Mouse (Mus musculus) neural tube, embryonic 15.5 days (tissue): ENCODE measurements around the gene Pstpip1. TPM values are rescaled to one million over a fixed set of nuclear protein-coding genes. Genes with fewer than 3 reads are reported as not detected.

Experiments
- ATAC-seq: fragments of 200-750 bp; cut with Nextera tagmentation; 2 replicates; pipeline ENCODE4 v1.8.0; 2017; ENCODE audit warnings: mild to moderate bottlenecking, moderate TSS enrichment, moderate library complexity; ENCODE audit not compliant: low FRiP score
- H3K27ac ChIP-seq: fragments of 300-500 bp; sonication (generic); replicated peaks from 2 replicates; pipeline ENCODE4 v1.5.1; 2015; ENCODE audit warnings: mild to moderate bottlenecking, inconsistent platforms
- H3K27me3 ChIP-seq: fragments of 300-500 bp; sonication (generic); replicated peaks from 2 replicates; pipeline ENCODE4 v1.6.1; 2015; ENCODE audit warnings: inconsistent platforms
- H3K36me3 ChIP-seq: fragments of 300-500 bp; sonication (generic); 2 replicates; pipeline ENCODE4 v1.6.1; 2015; ENCODE audit warnings: inconsistent platforms
- H3K4me1 ChIP-seq: fragments of 300-500 bp; sonication (generic); 2 replicates; pipeline ENCODE4 v1.6.1; 2015; ENCODE audit warnings: inconsistent platforms
- H3K4me2 ChIP-seq: fragments of 300-500 bp; sonication (generic); 2 replicates; pipeline ENCODE4 v1.6.1; 2015; ENCODE audit warnings: inconsistent platforms, mild to moderate bottlenecking, moderate library complexity
- H3K4me3 ChIP-seq: fragments of 300-500 bp; sonication (generic); replicated peaks from 2 replicates; pipeline ENCODE4 v1.5.1; 2015; ENCODE audit warnings: mild to moderate bottlenecking, inconsistent platforms
- H3K9ac ChIP-seq: fragments of 300-500 bp; sonication (generic); replicated peaks from 2 replicates; pipeline ENCODE4 v1.6.1; 2015; ENCODE audit warnings: mild to moderate bottlenecking, inconsistent platforms
- H3K9me3 ChIP-seq: fragments of 300-500 bp; sonication (generic); replicated peaks from 2 replicates; pipeline ENCODE4 v1.6.1; 2016; ENCODE audit warnings: inconsistent platforms
- WGBS: fragments of 180-500 bp; shearing (Covaris S2); methylation state at CpG from one replicate; pipeline ENCODE4 v1.1.7; 2015; ENCODE audit warnings: mixed read lengths; 5-methylcytosine and 5-hydroxymethylcytosine counted together
- polyA plus RNA-seq: library from polyadenylated mRNA; unstranded; fragments of >200 nt; fragmentation: Nextera tagmentation; extraction: Ambion mirVana; gene quantifications from 2 replicates; pipeline ENCODE4 v1.2.1, GENCODE M21; 2015

Gene Pstpip1
- polyA plus RNA-seq, 1 experiment from 2014 or later: 0.84 TPM

GRCm38 (mm10) chr9:56107527-56107926, 17.8 kb downstream of the Pstpip1 start:
- Histone ChIP-seq H3K4me3 (no peak overlapping the region), H3K36me3 (no peaks in the 10 kb centered on the region), H3K4me1 (no peaks in the 10 kb centered on the region), H3K4me2 (no peak overlapping the region), H3K9ac (no peak overlapping the region), H3K9me3 (no peaks in the 10 kb centered on the region), H3K27me3 (no peaks in the 10 kb centered on the region), H3K27ac (no peak overlapping the region)
- 78% methylated on average over 6 of the region's 6 CpGs for WGBS
- ATAC-seq: no peak

GRCm38 (mm10) chr9:56108174-56108573, 18.4 kb downstream of the Pstpip1 start:
- no peak for ATAC-seq
- 84% methylated on average over 5 of the region's 5 CpGs for WGBS
- H3K4me1 ChIP-seq: no peaks in the 10 kb centered on the region

GRCm38 (mm10) chr9:56118091-56118490, 28.3 kb downstream of the Pstpip1 start:
- H3K36me3 ChIP-seq: no peaks in the 10 kb centered on the region
- ATAC-seq: no peak
- peak overlapping the region; percentile 75 for H3K4me2 ChIP-seq
- no peak overlapping the region for H3K27ac ChIP-seq
- H3K9ac ChIP-seq: no peak overlapping the region
- peaks cover 18% of the 10 kb centered on the region for H3K4me1 ChIP-seq
- no peaks in the 10 kb centered on the region for H3K27me3 ChIP-seq
- no peak overlapping the region for H3K4me3 ChIP-seq
- WGBS: 86% methylated on average over 5 of the region's 5 CpGs
- H3K9me3 ChIP-seq: no peaks in the 10 kb centered on the region

More at GRCm38 (mm10) chr9:56108174-56108573, 18.4 kb downstream of the Pstpip1 start:
- Histone ChIP-seq H3K27me3 (no peaks in the 10 kb centered on the region), H3K9me3 (no peaks in the 10 kb centered on the region), H3K4me2 (no peak overlapping the region), H3K27ac (no peak overlapping the region), H3K4me3 (no peak overlapping the region), H3K36me3 (no peaks in the 10 kb centered on the region), H3K9ac (no peak overlapping the region)

- peak; percentile 62 for ATAC-seq
- Histone ChIP-seq H3K36me3 (no peaks in the 10 kb centered on the region), H3K9me3 (no peaks in the 10 kb centered on the region), H3K27ac (no peak overlapping the region), H3K4me2 (peak overlapping the region; percentile 75), H3K4me3 (peak overlapping the region; percentile 36), H3K4me1 (peaks cover 18% of the 10 kb centered on the region), H3K27me3 (no peaks in the 10 kb centered on the region), H3K9ac (peak overlapping the region; percentile 48; the same call in 1 of the 2 replicates)
- 3% methylated on average over 14 of the region's 14 CpGs for WGBS
Measured at GRCm38 (mm10) chr9:56118582-56118981, 28.8 kb downstream of the Pstpip1 start.

- no peaks in the 10 kb centered on the region for H3K36me3 ChIP-seq
- 74% methylated on average over 2 of the region's 2 CpGs for WGBS
- peaks cover 18% of the 10 kb centered on the region for H3K4me1 ChIP-seq
- no peak overlapping the region for H3K9ac ChIP-seq
- no peaks in the 10 kb centered on the region for H3K9me3 ChIP-seq
- H3K27me3 ChIP-seq: no peaks in the 10 kb centered on the region
- no peak overlapping the region for H3K4me2 ChIP-seq
- H3K4me3 ChIP-seq: no peak overlapping the region
- ATAC-seq: no peak
- H3K27ac ChIP-seq: no peak overlapping the region
Measured at GRCm38 (mm10) chr9:56119651-56120050, 29.9 kb downstream of the Pstpip1 start.

GRCm38 (mm10) chr9:56121097-56121496, 31.3 kb downstream of the Pstpip1 start:
- Histone ChIP-seq H3K9me3 (no peaks in the 10 kb centered on the region), H3K9ac (no peak overlapping the region), H3K4me3 (no peak overlapping the region), H3K4me1 (peaks cover 18% of the 10 kb centered on the region), H3K27ac (no peak overlapping the region), H3K4me2 (peak overlapping the region; percentile 31; the same call in 1 of the 2 replicates), H3K36me3 (no peaks in the 10 kb centered on the region), H3K27me3 (no peaks in the 10 kb centered on the region)
- ATAC-seq: peak; percentile 51; the same call in 1 of the 2 replicates
- WGBS: 22% methylated on average over 7 of the region's 7 CpGs

GRCm38 (mm10) chr9:56122973-56123372, 33.2 kb downstream of the Pstpip1 start:
- H3K27me3 ChIP-seq: no peaks in the 10 kb centered on the region
- H3K9me3 ChIP-seq: no peaks in the 10 kb centered on the region
- ATAC-seq: no peak
- peaks cover 18% of the 10 kb centered on the region for H3K4me1 ChIP-seq
- no peak overlapping the region for H3K4me3 ChIP-seq
- no peak overlapping the region for H3K27ac ChIP-seq
- peaks cover 11% of the 10 kb centered on the region; the same call in 1 of the 2 replicates for H3K36me3 ChIP-seq
- no peak overlapping the region for H3K4me2 ChIP-seq
- no peak overlapping the region for H3K9ac ChIP-seq
- WGBS: 56% methylated on average over 8 of the region's 8 CpGs

GRCm38 (mm10) chr9:56123613-56124012, 33.9 kb downstream of the Pstpip1 start:
- no peak overlapping the region for H3K9ac ChIP-seq
- H3K27ac ChIP-seq: no peak overlapping the region
- no peaks in the 10 kb centered on the region for H3K9me3 ChIP-seq
- no peak overlapping the region for H3K4me3 ChIP-seq
- 88% methylated on average over 7 of the region's 7 CpGs for WGBS
- no peak for ATAC-seq
- H3K4me2 ChIP-seq: no peak overlapping the region
- peaks cover 11% of the 10 kb centered on the region; the same call in 1 of the 2 replicates for H3K36me3 ChIP-seq
- H3K27me3 ChIP-seq: no peaks in the 10 kb centered on the region
- H3K4me1 ChIP-seq: peaks cover 14% of the 10 kb centered on the region

- Histone ChIP-seq H3K4me1 (peaks cover 7% of the 10 kb centered on the region; the same call in 1 of the 2 replicates), H3K4me2 (no peak overlapping the region), H3K9ac (no peak overlapping the region), H3K4me3 (no peak overlapping the region), H3K9me3 (no peaks in the 10 kb centered on the region), H3K36me3 (peaks cover 16% of the 10 kb centered on the region; the same call in 1 of the 2 replicates), H3K27ac (no peak overlapping the region), H3K27me3 (no peaks in the 10 kb centered on the region)
- 32% methylated on average over 11 of the region's 11 CpGs for WGBS
- ATAC-seq: no peak
Measured at GRCm38 (mm10) chr9:56124561-56124960, 34.8 kb downstream of the Pstpip1 start.

- 89% methylated on average over 16 of the region's 16 CpGs for WGBS
- Histone ChIP-seq H3K9me3 (no peaks in the 10 kb centered on the region), H3K4me1 (no peaks in the 10 kb centered on the region), H3K27me3 (no peaks in the 10 kb centered on the region), H3K4me2 (no peak overlapping the region), H3K27ac (no peak overlapping the region), H3K4me3 (no peak overlapping the region), H3K9ac (no peak overlapping the region), H3K36me3 (peaks cover 26% of the 10 kb centered on the region)
- ATAC-seq: no peak
Measured at GRCm38 (mm10) chr9:56126453-56127173, 36.9 kb downstream of the Pstpip1 start.

- 94% methylated on average over 9 of the region's 9 CpGs for WGBS
- no peaks in the 10 kb centered on the region for H3K27me3 ChIP-seq
- no peaks in the 10 kb centered on the region for H3K9me3 ChIP-seq
- H3K9ac ChIP-seq: no peak overlapping the region
- no peak overlapping the region for H3K4me3 ChIP-seq
- H3K27ac ChIP-seq: no peak overlapping the region
- no peak for ATAC-seq
- peaks cover 42% of the 10 kb centered on the region for H3K36me3 ChIP-seq
- no peaks in the 10 kb centered on the region for H3K4me1 ChIP-seq
- no peak overlapping the region for H3K4me2 ChIP-seq
Measured at GRCm38 (mm10) chr9:56128331-56128730, 38.6 kb downstream of the Pstpip1 start.

- no peak for ATAC-seq
- Histone ChIP-seq H3K9ac (no peak overlapping the region), H3K36me3 (peaks cover 58% of the 10 kb centered on the region), H3K27ac (no peak overlapping the region), H3K4me1 (peaks cover 6% of the 10 kb centered on the region), H3K9me3 (no peaks in the 10 kb centered on the region), H3K27me3 (no peaks in the 10 kb centered on the region), H3K4me2 (no peak overlapping the region), H3K4me3 (no peak overlapping the region)
- WGBS: 90% methylated on average over 3 of the region's 3 CpGs
Measured at GRCm38 (mm10) chr9:56129951-56130350, 40.2 kb downstream of the Pstpip1 start.
